Mouse (Mus musculus): ENCODE measurements around the gene Nosip. TPM values are rescaled to one million over a fixed set of nuclear protein-coding genes. Genes with fewer than 3 reads are reported as not detected.
"Not testable (repeated sequence)": the region's sequence is repeated elsewhere in the genome, so short reads cannot be mapped to it uniquely, and the experiment has no call there.

Nosip gene
- polyA plus RNA-seq, 1 experiment from 2014 or later: 63.6 TPM

- Histone ChIP-seq H3K9me3 (ENCODE audit: control insufficient read depth, low read depth, low read length) (no peaks in the 10 kb centered on the region), H3K9ac (replicated peaks; ENCODE audit: low read depth, low read length) (peak overlapping the region; percentile 100), H3K4me3 (ENCODE audit: low read depth, low read length) (peak overlapping the region; percentile 99), H3K27me3 (ENCODE audit: control insufficient read depth, insufficient read depth, low read length) (no peaks in the 10 kb centered on the region), H3K4me1 (ENCODE audit: control insufficient read depth, insufficient read depth, low read length) (peaks cover 26% of the 10 kb centered on the region), H3K27ac (ENCODE audit: low read length) (peak overlapping the region; percentile 90; the same call in 1 of the 2 replicates), H3K36me3 (ENCODE audit: control insufficient read depth, insufficient read depth, low read length) (peaks cover 68% of the 10 kb centered on the region), H3K4me2 (replicated peaks; ENCODE audit: low read depth, low read length) (peak overlapping the region; percentile 84)
- WGBS: 13% methylated on average over 12 of the region's 12 CpGs
- no peak for ATAC-seq (ENCODE audit: insufficient number of reproducible peaks, insufficient read depth, low FRiP score, low read depth)
Observed at GRCm38 (mm10) chr7:45123186-45123570, 60.9 kb downstream of the Nosip start.

GRCm38 (mm10) chr7:45124224-45125143 lies 62.3 kb downstream of the Nosip start, which contains the start of gene Rps11:
Rps11 (minus strand) TSS chr7:45124439.
- H3K4me1 ChIP-seq (ENCODE audit: control insufficient read depth, insufficient read depth, low read length): peaks cover 28% of the 10 kb centered on the region

GRCm38 (mm10) chr7:45125144-45125600 lies 62.9 kb downstream of the Nosip start:
- 17% methylated on average over 7 of the region's 7 CpGs for WGBS
- Histone ChIP-seq H3K4me2 (replicated peaks; ENCODE audit: low read depth, low read length) (peak overlapping the region; percentile 25; the same call in 1 of the 2 replicates), H3K36me3 (ENCODE audit: control insufficient read depth, insufficient read depth, low read length) (peaks cover 57% of the 10 kb centered on the region), H3K4me1 (ENCODE audit: control insufficient read depth, insufficient read depth, low read length) (peaks cover 31% of the 10 kb centered on the region), H3K4me3 (ENCODE audit: low read depth, low read length) (no peak overlapping the region; the same call in 1 of the 2 replicates), H3K27ac (ENCODE audit: low read length) (peak overlapping the region; percentile 79; the same call in 1 of the 2 replicates), H3K9me3 (ENCODE audit: control insufficient read depth, low read depth, low read length) (no peaks in the 10 kb centered on the region), H3K9ac (replicated peaks; ENCODE audit: low read depth, low read length) (no peak overlapping the region), H3K27me3 (ENCODE audit: control insufficient read depth, insufficient read depth, low read length) (no peaks in the 10 kb centered on the region)
- ATAC-seq (ENCODE audit: insufficient number of reproducible peaks, insufficient read depth, low FRiP score, low read depth): no peak

More at GRCm38 (mm10) chr7:45124224-45125143, 62.3 kb downstream of the Nosip start, which contains the start of gene Rps11:
- H3K9me3 ChIP-seq (ENCODE audit: control insufficient read depth, low read depth, low read length): no peaks in the 10 kb centered on the region
- under 1% methylated on average over 59 of the region's 59 CpGs for WGBS
- peak within 1 kb of the TSS; percentile 99 for H3K4me3 ChIP-seq (ENCODE audit: low read depth, low read length)
- peak; percentile 87 for ATAC-seq (ENCODE audit: insufficient number of reproducible peaks, insufficient read depth, low FRiP score, low read depth)
- H3K27me3 ChIP-seq (ENCODE audit: control insufficient read depth, insufficient read depth, low read length): no peaks in the 10 kb centered on the region
- H3K9ac ChIP-seq (replicated peaks; ENCODE audit: low read depth, low read length): peak within 1 kb of the TSS; percentile 100
- H3K27ac ChIP-seq (ENCODE audit: low read length): peak within 1 kb of the TSS; percentile 90
- peak within 1 kb of the TSS; percentile 84 for H3K4me2 ChIP-seq (replicated peaks; ENCODE audit: low read depth, low read length)
- peaks cover 64% of the 10 kb centered on the region for H3K36me3 ChIP-seq (ENCODE audit: control insufficient read depth, insufficient read depth, low read length)

DNA sequence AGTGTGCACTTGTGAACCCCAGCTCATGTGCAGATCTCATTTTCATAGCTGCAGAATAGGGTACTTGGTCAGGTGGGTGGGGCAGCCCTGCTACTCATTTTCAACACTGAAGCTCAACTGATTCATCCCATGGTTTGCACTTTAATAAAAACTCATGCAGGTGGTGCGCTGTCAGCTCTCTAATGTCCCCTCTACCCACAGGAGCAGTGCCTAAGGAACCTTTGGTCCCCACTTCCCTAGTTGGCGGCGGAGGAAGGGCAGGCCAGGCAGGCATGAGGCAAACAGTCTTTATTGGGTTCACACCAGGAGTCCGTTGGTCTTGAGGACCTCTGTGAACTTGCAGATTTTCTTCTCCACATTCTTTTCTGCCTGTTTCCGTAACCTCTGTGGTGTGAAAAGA lies 63.4 kb downstream of the Nosip start:
- WGBS: 71% methylated on average over 5 of the region's 5 CpGs
- H3K27me3 ChIP-seq (ENCODE audit: control insufficient read depth, insufficient read depth, low read length); H3K9ac ChIP-seq (replicated peaks; ENCODE audit: low read depth, low read length); H3K27ac ChIP-seq (ENCODE audit: low read length); H3K4me2 ChIP-seq (replicated peaks; ENCODE audit: low read depth, low read length); H3K4me3 ChIP-seq (ENCODE audit: low read depth, low read length); ATAC-seq (ENCODE audit: insufficient number of reproducible peaks, insufficient read depth, low FRiP score, low read depth); H3K9me3 ChIP-seq (ENCODE audit: control insufficient read depth, low read depth, low read length): not testable (repeated sequence)
- H3K4me1 ChIP-seq (ENCODE audit: control insufficient read depth, insufficient read depth, low read length): peaks cover 31% of the 10 kb centered on the region
- H3K36me3 ChIP-seq (ENCODE audit: control insufficient read depth, insufficient read depth, low read length): peaks cover 52% of the 10 kb centered on the region

DNA sequence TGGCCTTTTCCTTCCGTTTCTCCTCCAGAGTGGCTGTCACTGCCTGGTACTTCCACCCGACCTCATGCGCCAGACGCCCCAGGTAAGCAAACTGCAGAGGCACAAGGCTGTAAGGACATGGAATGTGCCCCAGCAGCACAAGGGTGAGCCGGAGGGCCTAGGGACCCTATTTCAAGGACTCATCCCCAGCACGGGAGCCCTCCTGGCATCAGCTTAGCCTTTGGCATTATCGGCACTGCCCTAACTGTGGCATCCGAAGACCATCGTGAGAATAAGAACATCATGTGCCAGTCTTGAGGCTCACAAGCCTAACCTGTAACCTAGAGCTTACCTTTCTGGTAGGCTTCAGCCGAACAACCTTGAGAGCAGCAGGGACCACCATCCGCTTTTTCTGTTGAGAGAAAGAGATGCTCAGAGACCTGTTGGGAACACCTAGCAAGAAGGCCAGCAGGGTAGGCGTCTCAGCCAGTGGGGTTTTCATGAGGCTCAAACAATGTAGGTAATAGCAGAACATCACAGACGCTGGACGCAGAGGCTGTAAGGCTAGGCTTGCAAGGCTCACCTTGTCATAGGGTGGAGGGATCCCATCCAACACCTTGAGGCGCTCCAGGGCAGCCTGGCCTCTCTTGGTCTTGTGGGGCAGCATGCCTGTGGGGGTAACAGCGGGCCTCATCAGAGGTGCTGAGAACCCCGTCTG lies 64.1 kb downstream of the Nosip start:
- Histone ChIP-seq H3K9ac (replicated peaks; ENCODE audit: low read depth, low read length) (peak overlapping the region; percentile 99), H3K36me3 (ENCODE audit: control insufficient read depth, insufficient read depth, low read length) (peaks cover 46% of the 10 kb centered on the region), H3K9me3 (ENCODE audit: control insufficient read depth, low read depth, low read length) (no peaks in the 10 kb centered on the region), H3K4me2 (replicated peaks; ENCODE audit: low read depth, low read length) (peak overlapping the region; percentile 87), H3K4me1 (ENCODE audit: control insufficient read depth, insufficient read depth, low read length) (peaks cover 31% of the 10 kb centered on the region), H3K4me3 (ENCODE audit: low read depth, low read length) (peak overlapping the region; percentile 93), H3K27ac (ENCODE audit: low read length) (peak overlapping the region; percentile 87; the same call in 1 of the 2 replicates), H3K27me3 (ENCODE audit: control insufficient read depth, insufficient read depth, low read length) (no peaks in the 10 kb centered on the region)
- ATAC-seq (ENCODE audit: insufficient number of reproducible peaks, insufficient read depth, low FRiP score, low read depth): no peak
- WGBS: 70% methylated on average over 17 of the region's 17 CpGs

DNA sequence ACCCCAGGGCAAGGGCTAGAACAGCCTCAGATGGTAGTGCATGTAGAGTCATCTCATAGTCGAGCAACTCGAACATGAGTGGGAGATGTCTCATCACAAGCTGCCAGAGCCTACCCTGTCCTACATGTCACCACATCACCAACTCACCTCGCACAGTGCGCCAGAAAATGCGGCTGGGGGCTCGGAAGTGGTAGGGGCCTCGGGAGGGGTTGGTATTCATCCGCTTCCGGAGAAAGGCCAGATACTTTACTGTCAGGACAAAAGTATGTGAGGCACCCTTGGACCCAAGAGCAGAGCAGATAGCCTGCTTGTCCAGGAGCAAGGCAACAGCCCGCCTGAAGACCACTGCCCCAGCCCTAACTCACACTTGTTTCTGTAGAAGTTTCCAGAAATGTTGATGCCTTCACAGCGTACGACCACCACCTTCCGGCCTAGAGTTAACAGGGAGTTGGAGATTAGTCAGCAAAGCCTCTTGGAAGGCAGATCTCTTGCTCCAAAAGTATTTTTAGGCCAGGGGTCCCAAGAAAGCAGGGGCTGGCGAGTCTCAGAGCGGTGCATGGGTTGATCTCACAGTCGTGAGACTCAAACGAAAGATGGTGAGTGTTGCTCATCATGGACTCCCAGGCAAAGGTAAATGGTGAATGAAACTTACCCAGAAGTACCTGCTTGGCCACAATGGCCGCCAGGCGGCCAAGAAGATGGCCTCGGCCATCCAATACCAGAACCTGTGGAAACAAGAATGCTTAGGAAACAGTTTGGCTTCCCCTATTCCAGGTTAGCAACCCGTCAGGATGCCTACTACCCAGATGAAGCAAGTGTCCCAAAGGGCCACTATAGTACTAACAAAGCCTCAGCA lies 64.8 kb downstream of the Nosip start:
- H3K27ac ChIP-seq (ENCODE audit: low read length): peak overlapping the region; percentile 87
- 35% methylated on average over 21 of the region's 21 CpGs for WGBS
- peaks cover 38% of the 10 kb centered on the region for H3K36me3 ChIP-seq (ENCODE audit: control insufficient read depth, insufficient read depth, low read length)
- ATAC-seq (ENCODE audit: insufficient number of reproducible peaks, insufficient read depth, low FRiP score, low read depth): no peak
- H3K9me3 ChIP-seq (ENCODE audit: control insufficient read depth, low read depth, low read length): no peaks in the 10 kb centered on the region
- H3K27me3 ChIP-seq (ENCODE audit: control insufficient read depth, insufficient read depth, low read length): no peaks in the 10 kb centered on the region
- peak overlapping the region; percentile 87 for H3K4me2 ChIP-seq (replicated peaks; ENCODE audit: low read depth, low read length)
- H3K4me1 ChIP-seq (ENCODE audit: control insufficient read depth, insufficient read depth, low read length): peaks cover 31% of the 10 kb centered on the region
- peak overlapping the region; percentile 99 for H3K9ac ChIP-seq (replicated peaks; ENCODE audit: low read depth, low read length)
- H3K4me3 ChIP-seq (ENCODE audit: low read depth, low read length): peak overlapping the region; percentile 93
